Mouse (Mus musculus): ENCODE results near the gene Npc2.

The Npc2 gene

DNA sequence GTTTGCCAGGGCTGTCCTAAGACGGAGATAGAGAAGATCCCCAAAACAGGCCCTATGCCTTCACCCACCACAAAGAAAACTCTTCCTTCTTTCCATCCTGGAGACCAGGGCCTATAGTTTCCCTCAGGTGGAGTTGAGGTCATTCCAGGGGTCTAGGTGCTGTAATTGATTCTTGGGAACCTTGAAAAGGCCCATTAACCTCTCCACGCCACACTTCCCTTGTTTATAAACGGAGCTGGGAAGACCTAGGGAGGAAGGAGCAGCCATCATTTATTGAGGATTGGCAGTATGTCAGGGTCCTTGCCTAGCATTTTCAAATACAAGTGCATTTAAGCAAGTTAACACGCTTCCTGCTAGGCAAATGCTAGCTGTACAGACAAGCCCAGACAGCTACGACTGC, 45.5 kb downstream of the Npc2 start:
- 85% methylated on average over 5 of the region's 5 CpGs for WGBS

DNA sequence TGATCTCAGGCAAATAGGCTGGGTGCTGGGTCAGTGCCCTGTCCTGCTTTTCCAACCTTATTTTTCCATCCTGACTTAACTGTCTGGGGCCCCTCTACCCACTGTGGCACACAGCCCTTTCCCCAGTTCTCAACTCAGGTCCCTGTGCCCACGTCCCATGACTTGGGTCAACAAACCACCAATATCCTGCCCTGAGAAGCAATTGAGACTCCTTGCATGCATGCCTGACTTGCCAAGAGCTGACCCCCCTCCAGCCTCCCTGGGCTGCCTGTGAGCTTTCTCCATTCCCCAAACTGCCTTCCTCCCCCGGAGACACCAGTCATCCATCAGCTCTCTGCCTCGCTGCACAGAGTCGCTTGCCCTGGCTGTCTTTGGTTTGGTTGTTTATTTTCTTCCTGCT, 46.0 kb downstream of the Npc2 start:
- 82% methylated on average over 4 of the region's 4 CpGs for WGBS

- 87% methylated on average over 4 of the region's 4 CpGs for WGBS
These were observed 46.6 kb downstream of the Npc2 start for GRCm38 (mm10) chr12:84726391-84726790.

DNA sequence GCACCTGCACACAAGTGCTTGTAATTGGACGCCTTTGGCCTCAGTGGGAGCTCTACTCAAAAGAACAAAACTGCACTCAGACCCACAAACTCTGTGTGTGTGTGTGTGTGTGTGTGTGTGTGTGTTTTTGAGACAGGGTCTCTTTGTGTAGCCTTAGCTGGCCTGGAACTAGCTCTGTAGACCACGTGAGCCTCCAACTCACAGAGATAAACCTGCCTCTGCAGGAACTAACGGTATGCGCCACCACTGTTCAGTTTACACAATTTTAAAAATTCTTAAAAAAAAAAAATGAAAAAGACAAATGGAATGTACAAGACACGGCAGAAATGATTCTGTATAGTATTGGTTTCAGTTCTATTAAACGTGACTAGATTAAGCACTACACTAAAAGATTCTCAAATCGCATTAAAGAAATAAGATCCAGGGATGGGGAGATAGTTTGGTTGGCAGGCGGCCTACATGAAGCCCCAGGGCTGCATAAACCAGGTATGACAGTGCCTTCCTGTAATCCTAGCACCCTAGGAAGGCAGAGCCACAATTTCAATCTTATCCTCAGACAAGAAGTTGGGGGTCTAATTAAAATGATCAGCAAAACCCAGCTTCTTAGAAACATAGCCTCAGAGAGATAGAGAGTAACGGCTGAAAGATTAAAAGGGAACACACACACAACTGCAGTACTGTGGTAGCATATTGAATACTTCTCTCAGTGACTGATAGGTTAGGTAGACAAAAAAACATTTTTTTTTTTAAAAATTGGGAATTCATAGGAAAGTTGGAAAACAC, 54.3 kb downstream of the Npc2 start:
- 93% methylated on average over 9 of the region's 9 CpGs for WGBS

DNA sequence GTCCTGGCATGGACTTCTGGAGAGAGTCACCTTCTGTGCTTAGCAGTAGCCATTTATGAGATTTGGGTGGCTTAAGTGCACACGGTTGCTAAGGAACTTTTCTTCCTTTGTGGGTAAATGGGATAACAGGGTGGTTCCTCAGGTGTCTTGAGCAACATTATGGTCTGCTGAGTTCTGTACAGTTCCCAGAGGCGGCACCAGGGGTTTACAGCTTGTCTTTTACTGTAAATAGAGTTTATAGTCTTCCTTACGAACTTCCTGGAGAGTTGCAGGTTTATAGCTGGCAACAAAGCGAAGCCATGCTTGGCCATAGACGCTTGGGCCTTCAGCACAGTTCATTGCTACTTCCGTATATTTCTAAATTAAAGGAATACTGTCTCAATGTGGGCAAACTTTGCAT, 58.4 kb downstream of the Npc2 start:
- 94% methylated on average over 6 of the region's 6 CpGs for WGBS

- WGBS: 54% methylated on average over 14 of the region's 14 CpGs
These were observed 63.0 kb downstream of the Npc2 start for GRCm38 (mm10) chr12:84709842-84710439.

DNA sequence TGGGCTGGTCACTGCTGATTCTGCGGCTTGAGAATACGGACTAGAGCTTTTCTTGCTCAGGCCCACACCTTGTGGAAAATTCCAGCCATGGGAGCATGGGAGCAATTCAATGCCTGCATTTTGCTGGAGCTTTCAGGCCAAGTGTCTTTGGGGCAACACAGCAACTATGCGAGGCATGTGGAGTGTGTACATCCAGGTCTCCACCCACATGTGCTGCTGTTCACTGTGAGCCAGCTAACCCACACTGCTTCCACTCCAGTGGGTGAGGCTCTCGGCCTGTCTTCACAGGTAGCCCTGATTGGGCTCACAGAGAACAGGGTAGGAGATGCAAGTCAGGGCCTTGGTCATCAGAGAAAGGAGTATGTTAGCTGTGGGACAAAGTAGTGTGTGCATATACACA, 65.1 kb downstream of the Npc2 start:
- WGBS: 82% methylated on average over 4 of the region's 4 CpGs

DNA sequence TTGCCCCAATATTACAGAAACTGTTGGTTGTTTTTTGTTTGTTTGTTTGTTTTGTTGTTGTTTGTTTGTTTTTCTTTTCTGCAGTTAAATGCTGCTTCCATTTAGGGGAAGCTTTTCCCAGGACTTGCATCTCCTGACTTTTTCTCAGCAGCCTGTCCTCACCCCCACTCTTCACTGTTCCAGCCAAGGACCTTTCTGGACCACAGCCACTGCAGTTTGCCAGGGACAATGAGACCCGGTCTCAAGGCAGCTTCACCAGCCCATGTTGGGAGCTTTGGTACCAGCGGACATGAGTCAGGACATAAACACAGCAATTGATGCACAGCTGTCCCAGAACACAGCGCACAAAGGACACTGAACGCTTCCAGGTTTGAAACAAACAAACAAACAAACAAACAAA, 66.1 kb downstream of the Npc2 start:
- 62% methylated on average over 4 of the region's 4 CpGs for WGBS

All from cerebral cortex, adult 2 months (tissue).